ENCODE assay signal across 7 mouse cellular contexts in genomic region chrX:48594099-48594760, GRCm38 (mm10). TPM values are rescaled to one million over a fixed set of nuclear protein-coding genes. Genes with fewer than 3 reads are reported as not detected.
DNase-seq lines count a peak whose midpoint lies in the region; ATAC-seq and TF ChIP-seq lines count a peak whose summit lies in the region.

TSS of gene Zfp280c (minus strand) at chrX:48594504.

- peak within 1 kb of the TSS; percentile 64 for H3K4me2 ChIP-seq in intestine, postnatal 0 days (replicated peaks; ENCODE audit: low read depth)
- H3K4me2 ChIP-seq in midbrain, embryonic 13.5 days (replicated peaks), result peak within 1 kb of the TSS; percentile 59

- peak; percentile 59 for DNase-seq in adrenal gland, adult 8-10 months
- peak; percentile 79 for DNase-seq in embryo, embryonic 9.5 days (ENCODE audit: extremely low spot score)
- peak; percentile 20 to 47 for DNase-seq in gastrocnemius, postnatal 4 days (ENCODE audit: low spot score in 2 of 2)
- DNase-seq in limb, embryonic 10.5 days (ENCODE audit: low spot score), result peak; percentile 74
- peak; percentile 51 for DNase-seq in spleen, adult 12 weeks (ENCODE audit: low spot score)

- peak within 1 kb of the TSS; percentile 58 for H3K4me3 ChIP-seq in intestine, postnatal 0 days (ENCODE audit: low read depth, low read length)
- H3K4me3 ChIP-seq in limb, embryonic 10.5 days, result peak within 1 kb of the TSS; percentile 68
- peak within 1 kb of the TSS; percentile 66 for H3K4me3 ChIP-seq in midbrain, embryonic 13.5 days (replicated peaks)

- WGBS in intestine, postnatal 0 days, result 18% methylated on average over 45 of the region's 45 CpGs
- 10% methylated on average over 45 of the region's 45 CpGs for WGBS in limb, embryonic 10.5 days
- 22% methylated on average over 45 of the region's 45 CpGs for WGBS in midbrain, embryonic 13.5 days

- no peaks in the 10 kb centered on the region for H3K36me3 ChIP-seq in intestine, postnatal 0 days (ENCODE audit: control insufficient read depth, insufficient read depth)
- H3K36me3 ChIP-seq in limb, embryonic 10.5 days, result peaks cover 29% of the 10 kb centered on the region
- peaks cover 11% of the 10 kb centered on the region; the same call in 1 of the 2 replicates for H3K36me3 ChIP-seq in midbrain, embryonic 13.5 days

- no peaks in the 10 kb centered on the region for H3K27me3 ChIP-seq in intestine, postnatal 0 days (replicated peaks; ENCODE audit: control insufficient read depth, insufficient read depth, low read length)
- H3K27me3 ChIP-seq in limb, embryonic 10.5 days (ENCODE audit: low read depth, poor library complexity, severe bottlenecking), result no peaks in the 10 kb centered on the region
- no peaks in the 10 kb centered on the region for H3K27me3 ChIP-seq in midbrain, embryonic 13.5 days

- no peak for TF ChIP-seq CTCF in intestine, postnatal 0 days (IDR thresholded peaks at IDR 0.05; ENCODE audit: low read depth)

- peak within 1 kb of the TSS; percentile 50 for H3K9ac ChIP-seq in intestine, postnatal 0 days (ENCODE audit: low read depth, low read length)
- peak within 1 kb of the TSS; percentile 82 for H3K9ac ChIP-seq in midbrain, embryonic 13.5 days (replicated peaks)

- no peaks in the 10 kb centered on the region for H3K9me3 ChIP-seq in intestine, postnatal 0 days (ENCODE audit: control insufficient read depth)
- no peaks in the 10 kb centered on the region for H3K9me3 ChIP-seq in limb, embryonic 10.5 days (replicated peaks)
- H3K9me3 ChIP-seq in midbrain, embryonic 13.5 days, result no peaks in the 10 kb centered on the region

- ATAC-seq in intestine, postnatal 0 days, result peak; percentile 71
- peak; percentile 95 for ATAC-seq in midbrain, embryonic 13.5 days

- no peaks in the 10 kb centered on the region for H3K4me1 ChIP-seq in intestine, postnatal 0 days (replicated peaks; ENCODE audit: control insufficient read depth, insufficient read depth, low read length)
- no peaks in the 10 kb centered on the region for H3K4me1 ChIP-seq in limb, embryonic 10.5 days
- peaks cover 8% of the 10 kb centered on the region for H3K4me1 ChIP-seq in midbrain, embryonic 13.5 days (replicated peaks)

- H3K27ac ChIP-seq in intestine, postnatal 0 days (ENCODE audit: low read depth, low read length), result peak within 1 kb of the TSS; percentile 36; the same call in 1 of the 2 replicates
- peak within 1 kb of the TSS; percentile 90 for H3K27ac ChIP-seq in limb, embryonic 10.5 days
- peak within 1 kb of the TSS; percentile 90 for H3K27ac ChIP-seq in midbrain, embryonic 13.5 days

RNA-seq across cellular contexts. Expression of gene Zfp280c, which starts in this region (rescaled TPM):
- total RNA-seq in adrenal gland, adult 8-10 months (2022), result 10 to 100 TPM in 3 of 4 experiments, 1 to 10 TPM in 1; 9.8 to 17.7 (median 13.4) TPM
- 10 to 100 TPM; 14.4 to 15.3 TPM for total RNA-seq in gastrocnemius, postnatal 4 days (2021)
- polyA plus RNA-seq in intestine, postnatal 0 days (2015; fragmentation: Nextera tagmentation; extraction: Ambion mirVana), result 3.2 and 3.9 TPM in 2 replicates
- polyA plus RNA-seq in limb, embryonic 10.5 days (2016; fragmentation: Nextera tagmentation; extraction: Ambion mirVana), result 18.9 and 21.2 TPM in 2 replicates
- 12.4 and 14.4 TPM in 2 replicates for polyA plus RNA-seq in midbrain, embryonic 13.5 days (2015; fragmentation: Nextera tagmentation; extraction: Ambion mirVana)

Comparison
In these comparisons a context has a peak if more than half of its experiments do, and no peak if none do; other contexts are left out.
1. Peak in every context shown above with its lines: DNase-seq, ATAC-seq, H3K4me3 ChIP-seq and H3K27ac ChIP-seq.
2. H3K27ac ChIP-seq: peak in every context shown above with its lines; median percentile 90 in limb, embryonic 10.5 days; 90 in midbrain, embryonic 13.5 days; 36 in intestine, postnatal 0 days.